Mouse (Mus musculus): ENCODE data around the gene Chchd6. TPM values are rescaled to one million over a fixed set of nuclear protein-coding genes. Genes with fewer than 3 reads are reported as not detected.

The Chchd6 gene
- polyA plus RNA-seq, 1 experiment from 2014 or later = 80.9 TPM

GRCm38 (mm10) chr6:89492368-89492767 is 103.1 kb downstream of the Chchd6 start:
- Histone ChIP-seq H3K4me3 (no peak overlapping the region), H3K36me3 (no peaks in the 10 kb centered on the region), H3K4me1 (no peaks in the 10 kb centered on the region), H3K9me3 (no peaks in the 10 kb centered on the region), H3K9ac (no peak overlapping the region), H3K27ac (no peak overlapping the region), H3K27me3 (replicated peaks) (no peaks in the 10 kb centered on the region), H3K4me2 (replicated peaks) (no peak overlapping the region)
- no peak for ATAC-seq (ENCODE audit: low FRiP score, low read depth)
- WGBS = 85% methylated on average over 4 of the region's 4 CpGs

- no peaks in the 10 kb centered on the region for H3K27me3 ChIP-seq (replicated peaks)
- no peaks in the 10 kb centered on the region for H3K9me3 ChIP-seq
- no peaks in the 10 kb centered on the region for H3K36me3 ChIP-seq
- no peak overlapping the region for H3K4me2 ChIP-seq (replicated peaks)
- no peaks in the 10 kb centered on the region for H3K4me1 ChIP-seq
- no peak for ATAC-seq (ENCODE audit: low FRiP score, low read depth)
- no peak overlapping the region for H3K27ac ChIP-seq
- H3K9ac ChIP-seq = no peak overlapping the region
- WGBS = 56% methylated on average over 3 of the region's 3 CpGs
- H3K4me3 ChIP-seq = no peak overlapping the region
Measured at GRCm38 (mm10) chr6:89490369-89490768, 105.1 kb downstream of the Chchd6 start.

GRCm38 (mm10) chr6:89489533-89489932 is 105.9 kb downstream of the Chchd6 start:
- Histone ChIP-seq H3K27me3 (replicated peaks) (no peaks in the 10 kb centered on the region), H3K27ac (no peak overlapping the region), H3K9ac (no peak overlapping the region), H3K4me1 (no peaks in the 10 kb centered on the region), H3K9me3 (no peaks in the 10 kb centered on the region), H3K4me3 (no peak overlapping the region), H3K36me3 (no peaks in the 10 kb centered on the region), H3K4me2 (replicated peaks) (no peak overlapping the region)
- ATAC-seq (ENCODE audit: low FRiP score, low read depth) = no peak
- 85% methylated on average over 1 of the region's 1 CpGs for WGBS

- Histone ChIP-seq H3K27me3 (replicated peaks) (no peaks in the 10 kb centered on the region), H3K4me2 (replicated peaks) (no peak overlapping the region), H3K4me3 (no peak overlapping the region), H3K4me1 (no peaks in the 10 kb centered on the region), H3K36me3 (no peaks in the 10 kb centered on the region), H3K27ac (no peak overlapping the region), H3K9me3 (no peaks in the 10 kb centered on the region), H3K9ac (no peak overlapping the region)
- WGBS = 66% methylated on average over 4 of the region's 4 CpGs
- ATAC-seq (ENCODE audit: low FRiP score, low read depth) = no peak
Measured at GRCm38 (mm10) chr6:89486055-89486454, 109.4 kb downstream of the Chchd6 start.

GRCm38 (mm10) chr6:89481192-89481591 is 114.3 kb downstream of the Chchd6 start:
- H3K4me1 ChIP-seq = no peaks in the 10 kb centered on the region
- no peaks in the 10 kb centered on the region for H3K27me3 ChIP-seq (replicated peaks)
- no peak overlapping the region for H3K9ac ChIP-seq
- no peaks in the 10 kb centered on the region for H3K36me3 ChIP-seq
- ATAC-seq (ENCODE audit: low FRiP score, low read depth) = no peak
- WGBS = 86% methylated on average over 4 of the region's 4 CpGs
- H3K9me3 ChIP-seq = no peaks in the 10 kb centered on the region
- no peak overlapping the region for H3K27ac ChIP-seq
- no peak overlapping the region for H3K4me3 ChIP-seq
- H3K4me2 ChIP-seq (replicated peaks) = no peak overlapping the region

- Histone ChIP-seq H3K27me3 (replicated peaks) (no peaks in the 10 kb centered on the region), H3K9me3 (no peaks in the 10 kb centered on the region), H3K27ac (no peak overlapping the region), H3K4me3 (no peak overlapping the region), H3K9ac (no peak overlapping the region), H3K36me3 (no peaks in the 10 kb centered on the region), H3K4me1 (no peaks in the 10 kb centered on the region), H3K4me2 (replicated peaks) (no peak overlapping the region)
- no peak for ATAC-seq (ENCODE audit: low FRiP score, low read depth)
Measured at GRCm38 (mm10) chr6:89467908-89468307, 127.5 kb downstream of the Chchd6 start.

- Histone ChIP-seq H3K9me3 (no peaks in the 10 kb centered on the region), H3K4me3 (no peak overlapping the region), H3K4me1 (no peaks in the 10 kb centered on the region), H3K9ac (no peak overlapping the region), H3K27me3 (replicated peaks) (no peaks in the 10 kb centered on the region), H3K27ac (no peak overlapping the region), H3K4me2 (replicated peaks) (no peak overlapping the region), H3K36me3 (no peaks in the 10 kb centered on the region)
- WGBS = 79% methylated on average over 9 of the region's 9 CpGs
- ATAC-seq (ENCODE audit: low FRiP score, low read depth) = no peak
Measured at GRCm38 (mm10) chr6:89467290-89467689, 128.2 kb downstream of the Chchd6 start.

GRCm38 (mm10) chr6:89466875-89467274 is 128.6 kb downstream of the Chchd6 start:
- Histone ChIP-seq H3K4me1 (no peaks in the 10 kb centered on the region), H3K9ac (no peak overlapping the region), H3K9me3 (no peaks in the 10 kb centered on the region), H3K27ac (no peak overlapping the region), H3K4me2 (replicated peaks) (no peak overlapping the region), H3K36me3 (no peaks in the 10 kb centered on the region), H3K4me3 (no peak overlapping the region), H3K27me3 (replicated peaks) (no peaks in the 10 kb centered on the region)
- no peak for ATAC-seq (ENCODE audit: low FRiP score, low read depth)
- 74% methylated on average over 3 of the region's 3 CpGs for WGBS

GRCm38 (mm10) chr6:89466053-89466708 is 129.3 kb downstream of the Chchd6 start:
- no peak overlapping the region for H3K4me2 ChIP-seq (replicated peaks)
- no peak overlapping the region for H3K27ac ChIP-seq
- no peaks in the 10 kb centered on the region for H3K9me3 ChIP-seq
- no peak overlapping the region for H3K9ac ChIP-seq
- H3K4me1 ChIP-seq = no peaks in the 10 kb centered on the region
- H3K27me3 ChIP-seq (replicated peaks) = no peaks in the 10 kb centered on the region
- H3K4me3 ChIP-seq = no peak overlapping the region
- WGBS = 79% methylated on average over 12 of the region's 12 CpGs
- ATAC-seq (ENCODE audit: low FRiP score, low read depth) = no peak
- no peaks in the 10 kb centered on the region for H3K36me3 ChIP-seq

- Histone ChIP-seq H3K4me3 (no peak overlapping the region), H3K9ac (no peak overlapping the region), H3K4me1 (no peaks in the 10 kb centered on the region), H3K36me3 (no peaks in the 10 kb centered on the region), H3K4me2 (replicated peaks) (no peak overlapping the region), H3K9me3 (no peaks in the 10 kb centered on the region), H3K27me3 (replicated peaks) (no peaks in the 10 kb centered on the region), H3K27ac (no peak overlapping the region)
- WGBS = 91% methylated on average over 2 of the region's 2 CpGs
- no peak for ATAC-seq (ENCODE audit: low FRiP score, low read depth)
Measured at GRCm38 (mm10) chr6:89462223-89462760, 133.2 kb downstream of the Chchd6 start.

GRCm38 (mm10) chr6:89461250-89462222 is 133.9 kb downstream of the Chchd6 start:
- no peaks in the 10 kb centered on the region for H3K9me3 ChIP-seq
- H3K27ac ChIP-seq = no peak overlapping the region
- H3K4me1 ChIP-seq = no peaks in the 10 kb centered on the region
- H3K4me2 ChIP-seq (replicated peaks) = no peak overlapping the region
- no peaks in the 10 kb centered on the region for H3K36me3 ChIP-seq
- ATAC-seq (ENCODE audit: low FRiP score, low read depth) = no peak
- H3K27me3 ChIP-seq (replicated peaks) = no peaks in the 10 kb centered on the region
- no peak overlapping the region for H3K9ac ChIP-seq
- no peak overlapping the region for H3K4me3 ChIP-seq
- WGBS = 89% methylated on average over 9 of the region's 9 CpGs

- 78% methylated on average over 3 of the region's 3 CpGs for WGBS
Measured at GRCm38 (mm10) chr6:89459634-89460033, 135.8 kb downstream of the Chchd6 start.

More at GRCm38 (mm10) chr6:89459634-89460033, 135.8 kb downstream of the Chchd6 start:
- H3K9me3 ChIP-seq = no peaks in the 10 kb centered on the region
- no peaks in the 10 kb centered on the region for H3K27me3 ChIP-seq (replicated peaks)
- H3K4me2 ChIP-seq (replicated peaks) = no peak overlapping the region
- ATAC-seq (ENCODE audit: low FRiP score, low read depth) = no peak
- H3K4me3 ChIP-seq = no peak overlapping the region
- no peak overlapping the region for H3K27ac ChIP-seq
- no peak overlapping the region for H3K9ac ChIP-seq
- no peaks in the 10 kb centered on the region for H3K36me3 ChIP-seq
- H3K4me1 ChIP-seq = peaks cover 3% of the 10 kb centered on the region; the same call in 1 of the 2 replicates

All from neural tube, embryonic 12.5 days (tissue).